Mouse (Mus musculus) neutrophil, adult 5-6 weeks (primary cell): ENCODE data around the gene Cyp2b10. TPM values are rescaled to one million over a fixed set of nuclear protein-coding genes. Genes with fewer than 3 reads are reported as not detected.
"Not testable (repeated sequence)": the region's sequence is repeated elsewhere in the genome, so short reads cannot be mapped to it uniquely, and the experiment has no call there.

ENCODE experiments used
- ATAC-seq: fragments of 151-379, 151-347 bp; 2 replicates; pipeline ENCODE4 v1.8.0; 2017; ENCODE audit warnings: mild to moderate bottlenecking, moderate TSS enrichment; ENCODE audit not compliant: insufficient number of reproducible peaks, poor library complexity, low FRiP score, severe bottlenecking; ENCODE audit errors: extremely low read depth
- total RNA-seq: library from RNA; stranded (forward); fragments of 200-1000 nt; gene quantifications from 2 replicates; pipeline ENCODE4 v1.2.3, GENCODE M21; 2017

Gene Cyp2b10
- total RNA-seq = 0.35 TPM in 1 of 2 replicates, not detected in the other

DNA sequence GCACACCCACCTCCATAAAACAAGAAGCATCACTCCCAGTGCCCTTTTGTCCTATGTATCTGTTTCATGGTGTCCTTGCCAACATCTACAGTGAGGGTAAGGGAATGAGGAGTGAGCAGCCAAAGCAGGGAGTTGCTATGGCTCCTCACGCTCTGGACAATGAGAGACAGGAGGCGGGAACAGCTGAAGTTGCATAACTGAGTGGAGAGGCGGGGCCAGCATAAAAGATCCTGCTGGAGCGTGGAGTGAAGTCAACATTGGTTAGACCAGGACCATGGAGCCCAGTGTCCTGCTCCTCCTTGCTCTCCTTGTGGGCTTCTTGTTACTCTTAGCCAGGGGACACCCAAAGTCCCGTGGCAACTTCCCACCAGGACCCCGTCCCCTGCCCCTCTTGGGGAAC lies at the start of gene Cyp2b10:
Cyp2b10 (plus strand) TSS at position 210 of the 400 bp plus-strand sequence.
- ATAC-seq = no peak

DNA sequence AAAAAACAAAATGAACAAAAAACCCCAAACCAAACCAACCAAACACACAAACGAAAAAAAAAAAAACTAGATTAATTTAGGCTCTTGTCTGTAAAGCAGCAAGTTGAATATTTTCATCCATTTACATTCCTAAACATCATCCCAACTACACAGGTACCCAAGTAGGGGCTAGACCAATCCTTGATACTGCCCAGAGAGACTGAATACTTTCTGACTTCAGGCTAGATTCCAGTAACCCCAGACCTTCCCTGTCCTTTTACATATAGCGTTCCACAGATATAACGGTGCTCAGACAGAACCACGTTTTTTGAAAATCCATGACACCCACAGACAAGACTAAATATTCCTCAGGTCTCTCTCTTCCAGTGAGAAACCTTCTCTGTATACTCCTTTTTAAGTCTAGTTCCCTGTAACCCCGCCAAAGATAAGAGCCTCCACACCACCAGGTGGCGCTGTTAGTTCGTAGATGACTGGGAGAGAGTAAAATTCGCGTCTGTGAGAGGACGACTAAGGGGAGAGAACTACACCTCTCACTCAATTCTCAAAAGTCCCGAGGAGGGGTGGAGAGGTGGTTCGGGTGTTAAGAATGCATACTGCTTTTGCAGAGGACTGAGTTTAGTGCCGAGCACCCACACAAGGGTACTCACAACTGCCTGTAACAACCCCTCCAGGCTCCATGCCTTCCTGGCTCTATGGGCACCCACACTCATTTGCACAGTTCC lies 49.5 kb upstream of the Cyp2b10 start:
- peak; percentile 71 for ATAC-seq

DNA sequence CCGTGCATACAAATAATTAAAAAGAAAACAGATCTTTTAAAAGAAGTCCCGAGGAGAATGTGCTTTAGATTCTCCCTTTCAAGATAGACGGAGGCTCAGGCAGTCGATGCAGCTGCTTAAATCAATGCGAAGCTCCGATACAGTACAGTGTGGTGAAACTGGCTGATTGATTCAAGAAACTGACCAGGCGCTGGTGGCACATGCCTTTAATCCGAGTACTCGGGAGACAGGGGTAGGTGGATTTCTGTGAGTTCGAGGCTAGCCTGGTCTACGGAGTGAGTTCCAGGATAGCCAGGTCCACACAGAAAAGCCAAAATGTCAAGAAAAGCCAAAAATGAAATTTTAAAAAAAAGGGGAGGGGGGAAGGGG lies 49.0 kb upstream of the Cyp2b10 start:
- no peak for ATAC-seq

DNA sequence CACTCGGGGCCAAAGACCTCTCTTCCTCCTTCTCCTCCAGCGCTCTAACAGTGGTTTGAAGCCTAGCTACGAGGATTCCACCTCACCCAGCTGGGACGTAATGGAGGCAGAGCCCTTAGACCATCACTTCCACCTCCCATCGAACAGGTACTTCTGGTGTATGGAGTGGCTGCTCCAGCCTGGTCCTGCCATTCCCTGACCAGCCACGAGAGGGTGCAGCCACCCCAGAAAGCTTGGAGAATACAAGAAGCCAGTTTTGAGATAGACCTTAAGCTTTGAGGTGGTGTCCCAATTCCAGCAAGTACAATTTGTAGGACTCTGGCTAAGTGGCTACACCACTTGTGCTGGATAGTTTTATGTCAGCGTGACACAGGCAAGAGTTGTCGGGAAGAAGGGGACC lies 42.3 kb upstream of the Cyp2b10 start:
- ATAC-seq = peak; percentile 67

DNA sequence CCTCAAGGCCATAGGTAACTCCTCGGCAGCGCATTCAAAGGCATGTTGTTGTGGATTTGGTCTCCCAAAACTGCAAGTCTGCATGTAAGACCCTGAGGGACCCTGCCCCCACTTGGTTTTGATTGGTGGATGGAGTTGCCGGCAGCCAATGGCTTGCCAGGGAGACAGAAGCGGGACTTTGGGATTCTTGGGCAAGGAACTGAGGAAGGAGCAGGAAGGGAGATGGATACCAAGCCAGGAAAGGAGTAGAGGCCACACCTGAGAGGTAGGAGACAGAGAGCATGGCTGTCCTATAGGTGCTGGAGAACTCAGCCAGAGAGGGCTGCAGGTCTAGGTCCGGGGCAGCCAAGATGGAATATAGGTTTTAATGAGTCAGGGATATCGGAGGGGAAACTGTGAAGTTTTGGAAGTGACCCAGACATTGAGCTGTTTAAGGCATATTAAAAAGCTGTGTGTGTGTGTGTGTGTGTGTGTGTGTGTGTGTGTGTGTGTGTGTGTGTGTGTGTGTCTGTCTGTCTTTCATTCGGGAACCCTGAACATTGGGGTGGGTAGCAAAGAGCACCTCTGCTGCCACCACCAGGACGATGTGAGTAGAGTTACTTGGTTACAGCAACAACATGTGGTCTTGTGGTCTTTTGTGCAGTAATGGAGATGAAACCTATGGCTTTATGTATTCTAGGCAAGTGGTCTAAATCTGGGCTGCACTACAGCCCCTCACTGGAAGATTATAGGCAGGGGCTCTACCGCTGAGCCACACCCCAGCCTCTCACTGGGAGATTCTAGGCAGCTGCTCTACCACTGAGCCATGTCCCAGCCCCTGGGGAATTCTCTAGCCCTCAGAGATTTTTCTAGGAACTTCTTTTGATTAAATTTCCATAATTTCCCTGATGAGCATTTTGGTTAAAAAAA lies 37.2 kb upstream of the Cyp2b10 start:
- ATAC-seq = no peak

DNA sequence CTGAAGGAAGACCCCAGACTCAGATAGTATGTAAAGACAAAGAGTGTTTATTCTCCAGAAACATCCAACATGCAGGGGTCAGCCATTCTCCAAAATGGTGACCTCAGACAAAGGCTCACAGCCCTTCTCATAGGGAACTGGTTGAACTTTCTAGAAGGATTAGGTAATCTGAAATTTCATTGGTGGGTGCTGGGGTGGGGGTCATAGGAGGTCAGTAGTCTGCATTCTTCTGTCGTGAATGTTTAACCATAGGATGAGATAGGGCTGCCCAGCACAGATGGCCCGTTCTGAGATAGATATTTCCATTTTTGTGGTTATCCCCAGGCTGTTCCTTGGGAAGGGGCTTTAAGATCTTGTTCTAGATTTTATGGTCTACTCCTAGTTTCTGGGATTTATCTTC lies 35.1 kb upstream of the Cyp2b10 start:
- no peak for ATAC-seq

DNA sequence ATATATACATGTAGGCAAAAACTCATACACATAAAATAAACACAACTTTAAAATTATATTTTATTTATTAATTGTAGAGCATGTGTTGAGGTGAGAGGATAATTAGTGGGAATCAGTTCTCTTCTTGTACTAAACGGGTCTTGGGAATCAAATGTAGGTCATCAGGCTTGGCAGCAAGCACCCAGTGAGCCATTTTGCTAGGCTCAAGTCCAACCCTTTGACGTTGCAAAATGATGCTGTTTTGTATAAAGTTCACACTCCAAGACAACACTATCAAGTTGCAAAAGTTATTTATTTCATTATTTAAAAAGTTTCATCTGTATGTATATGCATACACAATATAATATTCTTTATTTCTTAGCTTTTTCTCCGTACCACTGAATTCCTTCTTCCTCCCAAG lies 33.7 kb upstream of the Cyp2b10 start:
- ATAC-seq = no peak

DNA sequence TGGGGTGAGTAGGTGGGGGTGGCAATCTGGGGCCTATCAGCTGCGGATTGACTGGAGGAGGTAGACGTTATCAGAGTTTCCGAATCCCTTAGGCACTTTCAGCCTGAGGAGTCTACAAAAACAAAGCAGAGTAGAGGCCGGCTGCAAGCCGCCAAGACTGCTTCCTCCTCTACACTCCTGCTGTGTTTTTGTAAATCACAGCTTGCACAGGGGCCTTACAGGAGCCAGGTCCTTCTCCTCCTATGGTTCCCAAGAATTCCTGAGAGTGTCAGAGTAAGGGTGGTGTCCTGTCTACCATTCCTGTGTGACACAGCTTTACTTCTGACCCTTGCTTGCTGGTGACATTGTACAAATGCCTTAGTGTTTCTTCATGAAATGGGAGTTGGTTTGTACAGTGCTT lies 32.6 kb upstream of the Cyp2b10 start:
- ATAC-seq = no peak

DNA sequence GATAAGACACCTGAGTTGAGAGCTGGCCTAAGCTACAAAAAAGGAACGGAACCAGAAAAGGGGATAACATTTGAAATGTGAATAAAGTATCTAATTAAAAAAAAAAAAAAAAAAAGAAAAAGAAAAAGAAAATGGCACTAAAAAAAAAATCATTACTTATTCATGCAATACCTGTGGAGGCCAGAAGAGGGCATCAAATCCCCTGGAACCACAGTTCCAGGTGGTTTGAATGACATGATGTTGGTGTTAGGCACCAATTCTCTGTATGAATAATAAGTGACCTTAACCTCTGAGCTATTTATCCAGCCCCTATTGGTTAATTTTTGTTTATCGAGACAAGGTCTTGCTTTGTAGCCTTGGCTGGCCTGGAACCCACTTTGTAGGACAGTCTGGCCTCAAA lies 27.6 kb upstream of the Cyp2b10 start:
- no peak for ATAC-seq

DNA sequence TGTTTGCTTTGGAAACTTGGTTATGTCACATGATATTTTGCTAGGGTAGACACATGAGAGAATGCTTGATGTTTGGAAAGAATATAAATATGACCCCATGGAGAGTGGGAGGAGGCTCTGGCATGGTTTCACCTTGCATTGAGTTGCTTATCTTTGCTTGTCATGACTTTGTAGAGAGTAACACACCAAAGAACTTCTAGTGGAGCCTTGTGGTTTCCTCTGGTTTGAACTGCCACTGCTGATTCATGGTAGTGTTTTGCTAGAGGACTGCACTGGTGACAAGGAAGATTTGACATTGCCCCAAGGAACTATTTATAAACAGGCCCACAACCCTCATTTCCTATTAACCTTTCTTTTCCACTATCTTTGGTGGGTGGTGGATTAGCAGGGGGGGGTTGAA lies 24.8 kb upstream of the Cyp2b10 start:
- no peak for ATAC-seq

DNA sequence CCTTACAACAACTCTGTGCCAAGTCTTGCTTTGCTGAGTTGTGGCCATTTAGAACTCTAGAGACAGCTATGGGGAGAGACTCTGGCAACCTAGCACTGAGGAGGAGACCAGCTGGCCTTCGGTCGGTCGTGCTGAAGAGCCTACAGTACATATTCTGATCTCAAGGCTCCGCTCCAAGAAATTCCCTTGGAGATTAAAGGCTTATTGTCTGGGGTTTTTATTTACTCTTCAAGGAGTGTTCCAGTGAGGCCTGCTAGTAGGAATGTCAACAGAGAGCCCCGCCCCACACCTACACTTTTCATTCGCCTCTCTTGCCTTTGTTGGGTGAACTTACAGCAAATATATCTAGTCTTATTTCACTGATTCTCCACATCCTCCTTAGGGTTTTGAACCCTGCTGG lies 18.7 kb upstream of the Cyp2b10 start:
- ATAC-seq = no peak

DNA sequence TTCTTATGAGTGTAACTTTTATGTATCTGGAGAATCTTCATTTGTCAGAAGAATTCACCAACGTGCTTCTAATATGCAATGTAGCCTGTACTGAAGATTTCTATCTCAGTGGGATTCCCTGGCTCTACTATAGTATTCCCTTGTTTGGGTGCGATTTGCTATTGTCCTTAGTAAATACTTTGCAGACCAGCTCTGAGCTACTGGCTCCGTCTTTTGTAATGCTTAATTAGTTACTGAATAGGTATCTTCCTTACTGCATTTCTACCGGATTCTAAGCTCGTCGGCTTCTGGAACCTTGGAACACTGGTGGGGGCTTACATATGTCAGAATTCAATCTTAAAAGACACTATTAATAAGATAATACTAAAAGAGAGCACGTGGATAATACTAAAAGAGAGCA lies 16.7 kb upstream of the Cyp2b10 start:
- ATAC-seq = not testable (repeated sequence)

DNA sequence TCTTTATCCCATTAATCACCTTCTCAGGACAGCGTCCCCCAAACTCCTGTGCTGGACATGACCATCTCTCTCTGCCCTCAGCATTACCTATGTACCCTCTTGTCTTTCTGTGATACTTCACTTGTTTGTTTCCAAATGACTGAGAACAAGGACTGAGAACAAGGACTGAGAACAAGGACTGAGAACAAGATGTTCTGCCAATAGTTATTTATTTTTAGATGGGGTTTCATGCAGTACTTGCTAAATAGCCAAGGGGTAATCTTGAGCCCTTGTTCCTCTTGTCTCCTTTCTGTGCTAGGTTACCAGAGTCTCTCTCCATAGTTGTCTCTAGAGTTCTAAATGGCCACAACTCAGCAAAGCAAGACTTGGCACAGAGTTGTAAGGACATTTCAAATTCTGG lies 13.1 kb upstream of the Cyp2b10 start:
- no peak for ATAC-seq

DNA sequence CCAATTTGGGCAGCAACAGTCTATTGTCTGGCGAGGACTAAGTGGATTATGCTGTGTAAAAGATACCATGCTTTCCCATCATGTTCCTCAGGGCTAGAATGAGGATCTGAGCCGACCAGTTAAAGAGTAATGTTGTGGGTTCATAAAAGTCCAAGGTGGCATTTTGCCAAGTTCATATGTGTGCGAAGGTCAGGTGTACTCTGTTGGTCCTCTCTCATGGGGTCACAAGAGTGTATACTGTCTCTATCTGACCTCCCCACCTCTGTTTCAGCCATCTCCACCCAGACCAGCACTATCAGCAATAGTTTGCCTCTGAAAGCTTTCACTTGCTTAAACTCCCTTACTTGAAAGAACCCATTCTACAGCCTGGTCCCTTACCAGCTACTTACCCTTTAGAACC lies 9.7 kb upstream of the Cyp2b10 start:
- no peak for ATAC-seq

DNA sequence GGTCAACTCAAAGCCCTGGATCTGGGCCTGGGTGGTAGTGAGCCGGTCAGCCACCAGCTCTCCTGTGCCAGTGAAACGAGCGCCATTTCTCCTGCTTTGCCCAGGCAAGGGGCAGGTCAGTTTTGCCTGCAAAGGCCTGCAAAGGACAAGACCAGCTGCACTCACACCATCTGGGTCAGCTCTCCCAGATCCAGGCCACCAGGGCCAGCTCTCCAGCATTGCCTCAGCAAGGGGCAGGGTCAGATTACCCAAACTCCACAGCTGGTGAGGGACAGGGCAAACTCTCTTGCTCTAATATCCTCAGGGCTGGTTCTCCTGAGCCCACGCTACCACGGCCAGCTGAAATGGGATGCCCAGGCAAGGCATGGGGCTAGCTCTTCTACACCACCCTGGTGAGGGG lies 4.3 kb upstream of the Cyp2b10 start:
- no peak for ATAC-seq

DNA sequence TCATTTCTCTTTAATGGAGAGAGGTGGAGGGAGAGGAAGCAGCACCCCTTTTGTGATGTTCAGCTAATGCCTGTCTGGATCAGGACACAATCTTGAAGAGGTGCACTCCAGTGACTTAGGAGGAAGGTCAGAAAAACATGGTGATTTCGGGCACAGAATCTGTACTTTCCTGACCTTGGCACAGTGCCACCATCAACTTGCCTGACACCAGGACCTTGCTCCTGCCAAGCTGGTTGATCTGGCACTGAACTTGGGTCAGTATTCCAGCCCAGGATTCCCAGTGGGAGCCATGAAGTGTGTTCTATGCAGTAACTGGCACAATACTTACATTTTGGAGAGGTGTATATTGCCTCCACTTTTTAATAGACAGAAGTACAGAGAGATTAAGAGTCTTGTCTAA lies 2.3 kb upstream of the Cyp2b10 start:
- ATAC-seq = no peak

DNA sequence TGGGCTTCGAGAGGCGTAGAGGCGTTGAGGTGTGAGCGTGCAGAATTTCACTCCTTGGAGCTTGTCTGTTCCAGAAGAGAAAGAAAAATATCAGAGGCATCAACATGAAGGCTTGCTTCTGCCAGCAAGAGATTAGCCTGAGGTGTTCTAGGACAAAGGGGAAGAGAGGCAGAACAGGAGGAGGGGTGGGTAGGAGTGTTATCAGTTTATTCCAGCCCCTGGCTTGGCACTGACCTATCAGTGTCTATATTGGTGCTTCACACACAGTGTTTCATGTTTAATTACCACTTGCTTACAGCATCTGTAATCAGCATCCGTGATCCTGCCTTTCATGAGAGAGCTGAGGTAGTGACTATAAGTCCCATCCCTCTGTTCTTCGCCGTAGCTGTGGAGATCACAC lies 644 bp downstream of the Cyp2b10 start:
- no peak for ATAC-seq

DNA sequence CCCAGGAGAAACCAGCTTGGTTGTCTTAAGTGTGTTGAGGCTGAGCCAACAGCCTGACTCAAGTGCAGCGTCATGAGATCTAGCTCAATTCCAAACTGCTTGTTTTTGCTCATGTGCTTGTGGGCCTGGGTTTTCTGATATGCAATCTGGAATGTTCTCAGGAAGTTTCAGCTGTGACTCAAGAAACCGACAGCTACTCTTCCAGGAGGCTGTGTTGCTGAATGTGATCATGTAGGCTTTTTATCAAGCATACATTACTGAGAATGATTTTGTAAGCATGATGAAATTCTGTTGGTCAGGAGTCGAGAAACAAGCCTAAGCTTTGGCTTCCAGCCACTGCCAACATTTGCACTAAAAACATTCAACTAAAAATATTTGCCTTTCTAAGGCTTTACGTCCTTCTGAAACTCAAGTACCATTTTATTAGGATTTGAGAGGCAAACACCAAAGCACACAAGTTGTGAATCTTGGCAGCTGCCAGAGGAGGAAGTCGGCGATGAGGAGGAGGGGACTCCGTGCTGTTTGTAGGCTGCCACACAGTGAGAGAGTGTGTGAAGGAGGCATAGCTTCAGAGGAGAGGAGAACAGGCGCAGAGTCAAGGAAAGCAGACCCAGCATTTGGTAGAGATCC lies 4.8 kb downstream of the Cyp2b10 start:
- no peak for ATAC-seq

DNA sequence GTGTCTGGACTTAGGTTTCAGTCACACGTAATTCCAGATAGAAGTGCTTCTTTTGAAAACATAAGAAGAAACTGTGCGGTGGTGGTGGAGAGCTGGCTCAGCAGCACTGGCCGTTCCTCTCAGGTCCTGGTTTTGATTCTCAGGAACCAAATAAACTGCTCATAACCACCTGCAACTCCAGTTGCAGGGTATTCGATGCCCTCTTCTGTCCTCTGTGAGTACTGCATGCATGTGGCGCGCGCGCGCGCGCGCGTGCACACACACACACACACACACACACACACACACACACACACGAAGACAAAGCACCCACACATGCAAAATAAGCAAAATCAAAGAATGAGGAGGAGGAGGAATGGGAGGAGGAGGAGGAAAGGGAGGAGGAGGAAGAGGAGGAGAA lies 5.7 kb downstream of the Cyp2b10 start:
- ATAC-seq = no peak

DNA sequence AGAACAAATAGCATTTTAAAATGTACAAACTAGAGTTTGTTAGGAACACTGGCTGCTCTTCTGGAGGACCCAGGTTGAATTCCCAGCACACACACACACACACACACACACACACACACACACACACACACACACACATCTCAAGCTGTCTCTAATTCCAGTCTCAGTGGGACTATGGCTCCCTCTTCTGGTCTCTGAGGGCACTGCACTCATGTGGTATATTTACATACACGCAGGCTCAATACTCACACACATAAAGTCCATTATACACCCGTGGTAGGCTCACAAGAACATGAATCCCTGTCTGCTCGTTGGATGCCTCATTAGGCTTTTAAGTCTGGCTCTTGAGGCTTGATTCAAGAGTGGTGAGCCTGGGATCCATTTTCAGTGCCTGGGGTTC lies 6.6 kb downstream of the Cyp2b10 start:
- ATAC-seq = no peak
